Mouse (Mus musculus): ENCODE measurements around the gene Nid1.

GRCm38 (mm10) chr13:13489861-13490260, 52.5 kb downstream of the Nid1 start:
- no peak for TF ChIP-seq CTCF (IDR thresholded peaks at IDR 0.05; ENCODE audit: low read depth, low read length)
- no peak for TF ChIP-seq POLR2A (IDR thresholded peaks at IDR 0.05; ENCODE audit: extremely low read depth, insufficient read depth, low read length)
